Mouse (Mus musculus) MEL (cell line): Measurements from ENCODE around the gene Gm21969. TPM values are rescaled to one million over a fixed set of nuclear protein-coding genes. Genes with fewer than 3 reads are reported as not detected.

Experiments
- DNase-seq: peaks from one replicate; pipeline ENCODE4 v3.0.0; 2011; ENCODE audit warnings: low read depth, low spot score
- H3K27ac ChIP-seq: 2 replicates; pipeline ENCODE4 v1.5.1; 2012; ENCODE audit warnings: low read depth, mild to moderate bottlenecking, control low read depth, low read length, moderate library complexity; ENCODE audit not compliant: control insufficient read depth
- H3K27me3 ChIP-seq, 2 experiments: fragments of 150-350 bp in 1 of 2; sonication (generic) in 1 of 2; 2 replicates each; pipeline ENCODE4 v1.6.1; 2012; ENCODE audit warnings: low read length in 2 of 2, mild to moderate bottlenecking in 2 of 2, improper control_type of control experiment in 1 of 2, moderate library complexity in 1 of 2; ENCODE audit not compliant: insufficient read depth in 2 of 2, control insufficient read depth in 1 of 2
- H3K36me3 ChIP-seq, 2 experiments: 2 replicates each; pipeline ENCODE4 v1.6.1; 2012 to 2014; ENCODE audit warnings: low read length in 2 of 2, improper control_type of control experiment in 1 of 2, inconsistent platforms in 1 of 2, mild to moderate bottlenecking in 1 of 2; ENCODE audit not compliant: insufficient read depth in 2 of 2, control insufficient read depth in 1 of 2
- H3K4me1 ChIP-seq, 2 experiments: fragments of 150-350 bp in 1 of 2; sonication (generic) in 1 of 2; 2 replicates each; pipeline ENCODE4 v1.6.1; 2012; ENCODE audit warnings: low read length in 2 of 2, improper control_type of control experiment in 1 of 2, mild to moderate bottlenecking in 1 of 2; ENCODE audit not compliant: insufficient read depth in 2 of 2, control insufficient read depth in 1 of 2
- H3K4me3 ChIP-seq, 2 experiments: fragments of 150-350 bp in 1 of 2; sonication (generic) in 1 of 2; 2 replicates each; pipeline ENCODE4 v1.5.1; 2012; ENCODE audit warnings: low read depth in 2 of 2, low read length in 2 of 2, mild to moderate bottlenecking in 2 of 2, moderate library complexity in 2 of 2, control low read depth in 1 of 2, improper control_type of control experiment in 1 of 2; ENCODE audit not compliant: control insufficient read depth in 1 of 2, insufficient read depth in 1 of 2
- H3K79me2 ChIP-seq: 2 replicates; pipeline ENCODE4 v1.6.1; 2012; ENCODE audit warnings: mild to moderate bottlenecking, low read length, moderate library complexity; ENCODE audit not compliant: control insufficient read depth, poor library complexity, insufficient read depth
- H3K9ac ChIP-seq: 2 replicates; pipeline ENCODE4 v1.6.1; 2012; ENCODE audit warnings: low read depth, mild to moderate bottlenecking, control low read depth, low read length, moderate library complexity; ENCODE audit not compliant: control insufficient read depth, poor library complexity, severe bottlenecking
- H3K9me3 ChIP-seq: fragments of 150-350 bp; sonication (generic); replicated peaks from 2 replicates; pipeline ENCODE4 v1.6.1; 2012; ENCODE audit warnings: mild to moderate bottlenecking, low read length, improper control_type of control experiment, moderate library complexity; ENCODE audit not compliant: insufficient read depth
- CHD2 ChIP-seq: IDR thresholded peaks from 2 replicates; pipeline ENCODE4 v1.6.1; 2011; ENCODE audit warnings: low read length, improper control_type of control experiment
- E2F4 ChIP-seq: IDR thresholded peaks from 2 replicates; pipeline ENCODE4 v1.6.1; 2011; ENCODE audit warnings: low read depth, low read length, improper control_type of control experiment, borderline replicate concordance
- ETS1 ChIP-seq: IDR thresholded peaks from 2 replicates; pipeline ENCODE4 v1.6.1; 2012; ENCODE audit warnings: low read depth, mild to moderate bottlenecking, inconsistent platforms, low read length, improper control_type of control experiment, moderate library complexity
- HCFC1 ChIP-seq: IDR thresholded peaks from 2 replicates; pipeline ENCODE4 v1.6.1; 2012; ENCODE audit warnings: low read depth, mild to moderate bottlenecking, inconsistent platforms, low read length, improper control_type of control experiment, moderate library complexity
- MAZ ChIP-seq: IDR thresholded peaks from 2 replicates; pipeline ENCODE4 v1.6.1; 2012; ENCODE audit warnings: low read depth, mild to moderate bottlenecking, inconsistent platforms, low read length, improper control_type of control experiment
- MXI1 ChIP-seq: IDR thresholded peaks from 2 replicates; pipeline ENCODE4 v1.6.1; 2011; ENCODE audit warnings: mild to moderate bottlenecking, low read depth, low read length, improper control_type of control experiment
- MYB ChIP-seq: IDR thresholded peaks from 2 replicates; pipeline ENCODE4 v1.6.1; 2011; ENCODE audit warnings: mild to moderate bottlenecking, low read depth, low read length, improper control_type of control experiment
- MYC ChIP-seq: IDR thresholded peaks from 2 replicates; pipeline ENCODE4 v1.6.1; 2011; ENCODE audit warnings: low read depth, mild to moderate bottlenecking, low read length, improper control_type of control experiment, moderate library complexity
- NELFE ChIP-seq: IDR thresholded peaks from 2 replicates; pipeline ENCODE4 v1.6.1; 2011; ENCODE audit warnings: low read depth, low read length, improper control_type of control experiment
- POLR2A ChIP-seq, 2 experiments: IDR thresholded peaks; 2 replicates each; pipeline ENCODE4 v1.6.1; 2011 to 2012; ENCODE audit warnings: low read length in 2 of 2, mild to moderate bottlenecking in 2 of 2, control low read depth in 1 of 2, improper control_type of control experiment in 1 of 2, low read depth in 1 of 2, moderate library complexity in 1 of 2; ENCODE audit not compliant: control insufficient read depth in 1 of 2, insufficient read depth in 1 of 2, poor library complexity in 1 of 2
- RAD21 ChIP-seq: IDR thresholded peaks from 2 replicates; pipeline ENCODE4 v1.6.1; 2011; ENCODE audit warnings: mild to moderate bottlenecking, low read depth, low read length, improper control_type of control experiment
- RCOR1 ChIP-seq: IDR thresholded peaks from 2 replicates; pipeline ENCODE4 v1.6.1; 2012; ENCODE audit warnings: low read depth, mild to moderate bottlenecking, inconsistent platforms, low read length, improper control_type of control experiment
- SMC3 ChIP-seq: IDR thresholded peaks from 2 replicates; pipeline ENCODE4 v1.6.1; 2011; ENCODE audit warnings: low read depth, low read length, improper control_type of control experiment
- TAL1 ChIP-seq: IDR thresholded peaks from 2 replicates; pipeline ENCODE4 v1.6.1; 2012; ENCODE audit warnings: mild to moderate bottlenecking, inconsistent platforms, low read length, moderate library complexity, mixed read lengths
- TBP ChIP-seq: IDR thresholded peaks from 2 replicates; pipeline ENCODE4 v1.8.0; 2011; ENCODE audit warnings: low read depth, low read length, improper control_type of control experiment
- UBTF ChIP-seq: IDR thresholded peaks from 2 replicates; pipeline ENCODE4 v1.6.1; 2012; ENCODE audit warnings: low read depth, mild to moderate bottlenecking, inconsistent platforms, low read length, improper control_type of control experiment, moderate library complexity, borderline replicate concordance; ENCODE audit not compliant: insufficient read depth
- USF2 ChIP-seq, 2 experiments: IDR thresholded peaks; 2 replicates each; pipeline ENCODE4 v1.6.1; 2011 to 2012; ENCODE audit warnings: improper control_type of control experiment in 2 of 2, low read length in 2 of 2, borderline replicate concordance in 1 of 2, inconsistent platforms in 1 of 2, low read depth in 1 of 2, mild to moderate bottlenecking in 1 of 2; ENCODE audit not compliant: insufficient read depth in 1 of 2
- ZC3H11A ChIP-seq: IDR thresholded peaks from 2 replicates; pipeline ENCODE4 v1.6.1; 2012; ENCODE audit warnings: low read depth, mild to moderate bottlenecking, inconsistent platforms, low read length, improper control_type of control experiment
- ZKSCAN1 ChIP-seq: IDR thresholded peaks from 2 replicates; pipeline ENCODE4 v1.6.1; 2012; ENCODE audit warnings: low read depth, mild to moderate bottlenecking, inconsistent platforms, low read length, improper control_type of control experiment, moderate library complexity
- ZMIZ1 ChIP-seq: IDR thresholded peaks from 2 replicates; pipeline ENCODE4 v1.6.1; 2012; ENCODE audit warnings: low read depth, mild to moderate bottlenecking, inconsistent platforms, low read length, improper control_type of control experiment, moderate library complexity
- ZNF384 ChIP-seq: IDR thresholded peaks from 2 replicates; pipeline ENCODE4 v1.6.1; 2012; ENCODE audit warnings: low read depth, mild to moderate bottlenecking, inconsistent platforms, low read length, improper control_type of control experiment
- polyA plus RNA-seq, 2 experiments: library from polyadenylated mRNA; stranded (reverse) in 1 of 2; unstranded in 1 of 2; fragments of >175 nt in 1 of 2; fragments of >200 nt in 1 of 2; gene quantifications; 2 replicates each; pipeline versions ENCODE4 v1.2.1 to v1.2.4; 2012; ENCODE audit warnings: low replicate concordance in 2 of 2, low read depth in 1 of 2; ENCODE audit not compliant: insufficient read length in 2 of 2, insufficient read depth in 1 of 2, missing spikeins in 1 of 2
- total RNA-seq: library from RNA; depleted of rRNA; stranded (reverse); fragments of 300-350 nt; gene quantifications from 2 replicates; pipeline ENCODE4 v1.2.3, GENCODE M21; 2012

Gene Gm21969
- total and polyA plus RNA-seq, 3 experiments: 0.03 TPM; not detected in 2

GRCm38 (mm10) chr4:139606732-139607131, 3.7 kb downstream of the Gm21969 start:
- H3K9ac ChIP-seq: no peak overlapping the region
- no peak for DNase-seq
- no peaks in the 10 kb centered on the region for H3K79me2 ChIP-seq
- no peaks in the 10 kb centered on the region for H3K36me3 ChIP-seq
- TF ChIP-seq ZC3H11A (no peak), TBP (no peak), MAZ (no peak), POLR2A (IDR thresholded peaks at IDR 0.05; ENCODE audit: control insufficient read depth in 1 of 2, insufficient read depth in 1 of 2, low read depth in 1 of 2, low read length in 2 of 2, poor library complexity in 1 of 2) (no peak), NELFE (no peak), MYB (no peak), ETS1 (no peak), ZKSCAN1 (no peak), RAD21 (no peak), TAL1 (no peak)
- no peak overlapping the region for H3K27ac ChIP-seq
- no peaks in the 10 kb centered on the region for H3K4me1 ChIP-seq
- H3K9me3 ChIP-seq: no peaks in the 10 kb centered on the region
- no peaks in the 10 kb centered on the region for H3K27me3 ChIP-seq
- H3K4me3 ChIP-seq: no peak overlapping the region

DNA sequence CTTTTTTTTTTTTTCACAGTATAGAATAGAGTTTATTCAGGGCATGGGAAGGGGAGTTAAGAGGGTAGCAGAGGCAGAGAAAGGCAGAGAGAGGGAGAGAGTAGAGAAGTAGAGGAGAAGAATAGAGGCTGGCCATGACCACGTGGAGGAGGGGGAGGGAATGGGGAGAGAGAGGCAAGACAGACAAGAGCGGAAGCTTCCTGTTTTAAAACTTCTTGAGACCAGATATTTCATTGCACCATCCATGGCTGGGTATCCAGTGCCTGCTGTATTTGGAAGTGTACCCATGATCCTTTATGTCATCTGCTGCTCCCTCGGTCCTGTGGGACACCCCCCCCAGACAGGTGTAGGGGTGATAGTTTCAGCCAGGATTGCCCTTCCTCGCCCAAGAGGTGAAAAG, 6.0 kb downstream of the Gm21969 start:
- Histone ChIP-seq H3K4me3 (no peak overlapping the region), H3K4me1 (no peaks in the 10 kb centered on the region), H3K36me3 (no peaks in the 10 kb centered on the region), H3K27me3 (no peaks in the 10 kb centered on the region), H3K27ac (no peak overlapping the region), H3K9me3 (no peaks in the 10 kb centered on the region), H3K9ac (no peak overlapping the region), H3K79me2 (no peaks in the 10 kb centered on the region)
- no peak for DNase-seq
- TF ChIP-seq ZNF384: no peak
- no peak for TF ChIP-seq MYC
- TF ChIP-seq CHD2: no peak
- no peak for TF ChIP-seq ETS1
- TF ChIP-seq UBTF: no peak
- TF ChIP-seq E2F4: no peak
- TF ChIP-seq SMC3: no peak
- TF ChIP-seq HCFC1: no peak
- TF ChIP-seq MXI1: no peak
- TF ChIP-seq RCOR1: no peak
- no peak for TF ChIP-seq USF2 (IDR thresholded peaks at IDR 0.05; ENCODE audit: borderline replicate concordance in 1 of 2, insufficient read depth in 1 of 2, low read depth in 1 of 2, low read length in 2 of 2)
- TF ChIP-seq ZMIZ1: no peak
